Mouse (Mus musculus) cerebellum, adult 2 months (tissue): ENCODE results near the gene Atg5.

ENCODE experiments used
- CTCF ChIP-seq: fragments of 200-500 bp; IDR thresholded peaks from 2 replicates; pipeline ENCODE4 v1.5.1; 2011; ENCODE audit warnings: low read depth, mild to moderate bottlenecking, control low read depth, low read length, moderate library complexity, borderline replicate concordance; ENCODE audit not compliant: insufficient read depth
- POLR2A ChIP-seq: fragments of 200-500 bp; IDR thresholded peaks from 2 replicates; pipeline ENCODE4 v1.6.1; 2011; ENCODE audit warnings: low read length, control low read depth, borderline replicate concordance; ENCODE audit not compliant: insufficient read depth

DNA sequence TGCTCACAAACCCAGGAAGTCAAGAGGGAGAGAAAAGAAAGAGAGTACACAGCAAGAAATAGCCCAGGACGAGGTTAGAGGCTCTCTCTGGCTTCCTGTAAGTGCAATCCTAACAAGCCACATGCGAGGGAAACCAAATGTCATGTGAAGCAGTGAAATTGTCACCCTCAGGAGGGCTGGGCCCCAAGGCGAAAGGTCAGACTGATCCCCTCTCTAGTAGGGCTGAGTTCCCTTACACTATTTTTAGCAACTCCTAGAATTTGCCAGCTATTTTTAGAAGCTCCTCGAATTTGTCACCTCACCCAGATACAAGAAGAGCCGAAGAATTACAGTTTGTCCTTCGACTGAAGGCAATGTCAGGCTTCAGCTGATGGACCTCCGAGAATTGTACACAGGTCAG lies 135.3 kb downstream of the Atg5 start:
- TF ChIP-seq CTCF: no peak
- no peak for TF ChIP-seq POLR2A
